Mouse (Mus musculus) olfactory bulb, adult 2 months (tissue): ENCODE results near the gene Gmppb. TPM values are rescaled to one million over a fixed set of nuclear protein-coding genes. Genes with fewer than 3 reads are reported as not detected.

Source experiments
- H3K27ac ChIP-seq: fragments of 200-500 bp; 2 replicates; pipeline ENCODE4 v1.5.1; 2012; ENCODE audit warnings: low read depth, low read length; ENCODE audit not compliant: insufficient read depth
- H3K4me1 ChIP-seq: fragments of 200-500 bp; 2 replicates; pipeline ENCODE4 v1.6.1; 2012; ENCODE audit warnings: low read length; ENCODE audit not compliant: control insufficient read depth, insufficient read depth
- H3K4me3 ChIP-seq: fragments of 200-500 bp; 2 replicates; pipeline ENCODE4 v1.5.1; 2012; ENCODE audit warnings: mild to moderate bottlenecking, low read depth, low read length, moderate library complexity; ENCODE audit not compliant: insufficient read depth
- CTCF ChIP-seq: fragments of 200-500 bp; IDR thresholded peaks from 2 replicates; pipeline ENCODE4 v1.5.1; 2012; ENCODE audit warnings: low read depth, mild to moderate bottlenecking, low read length, moderate library complexity; ENCODE audit not compliant: insufficient read depth
- POLR2A ChIP-seq: fragments of 200-500 bp; IDR thresholded peaks from 2 replicates; pipeline ENCODE4 v1.6.1; 2012; ENCODE audit warnings: mild to moderate bottlenecking, low read depth, low read length, moderate library complexity; ENCODE audit not compliant: insufficient read depth
- WGBS: fragments of 180-500 bp; shearing (Covaris S2); methylation state at CpG from one replicate; pipeline ENCODE4 v1.1.7; 2018; 5-methylcytosine and 5-hydroxymethylcytosine counted together
- polyA plus RNA-seq: library from polyadenylated mRNA; stranded (reverse); fragments of >200 nt; gene quantifications from 2 replicates; pipeline ENCODE4 v1.2.4, GENCODE M21; 2012; ENCODE audit warnings: low replicate concordance; ENCODE audit not compliant: missing spikeins, insufficient read depth, insufficient read length

Gene Gmppb
- polyA plus RNA-seq, 1 experiment, result not detected

DNA sequence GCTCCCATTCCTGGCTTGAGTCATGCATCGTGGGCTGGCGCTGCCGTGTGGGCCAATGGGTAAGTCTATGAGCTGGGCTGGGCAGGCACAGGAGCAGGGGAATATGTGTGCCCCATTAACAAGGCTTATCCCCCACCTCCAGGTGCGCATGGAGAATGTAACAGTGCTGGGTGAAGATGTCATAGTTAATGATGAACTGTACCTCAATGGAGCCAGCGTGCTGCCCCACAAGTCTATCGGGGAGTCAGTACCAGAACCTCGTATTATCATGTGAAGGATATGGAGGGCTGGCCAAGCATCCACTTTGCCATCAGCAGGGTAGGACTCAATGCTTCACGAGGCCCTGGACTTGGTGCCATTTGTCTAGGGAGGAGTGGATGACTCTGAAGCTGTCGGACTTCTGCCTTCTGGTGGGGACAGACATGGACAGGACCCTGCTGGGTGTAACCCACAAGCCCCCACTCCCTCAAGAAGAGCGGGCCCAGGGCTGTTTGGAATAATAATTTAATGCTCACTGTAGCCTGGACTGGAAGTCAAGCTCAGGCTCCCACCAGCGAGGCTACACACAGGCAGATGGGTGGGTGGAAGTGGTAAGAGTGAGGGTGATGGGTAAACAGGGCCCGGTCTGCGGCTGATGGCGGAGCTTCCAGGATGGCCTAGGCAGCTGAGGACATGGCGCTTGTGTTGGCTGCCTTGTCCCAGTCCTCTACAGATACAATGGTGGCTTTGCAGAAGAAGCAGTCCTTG, 2.3 kb downstream of the Gmppb start:
- Histone ChIP-seq H3K27ac (no peak overlapping the region), H3K4me1 (peaks cover 25% of the 10 kb centered on the region), H3K4me3 (no peak overlapping the region)
- TF ChIP-seq POLR2A (no peak), CTCF (no peak)
- WGBS, result 86% methylated on average over 15 of the region's 15 CpGs

DNA sequence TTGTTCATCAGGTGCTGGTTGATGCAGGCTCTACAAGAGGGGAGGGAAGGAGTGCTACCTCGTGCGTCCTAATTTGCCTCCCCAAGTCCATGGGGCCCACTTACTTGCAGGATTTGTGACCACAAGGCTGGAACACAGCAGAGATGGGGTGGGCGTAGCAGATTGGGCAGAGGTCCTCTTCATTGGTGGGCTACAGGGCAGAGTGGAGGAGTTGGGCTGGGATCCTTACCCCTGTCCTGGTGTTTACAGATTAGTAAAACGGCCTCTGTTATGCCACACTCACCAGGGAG, 2.8 kb downstream of the Gmppb start:
- WGBS, result 75% methylated on average over 4 of the region's 4 CpGs
- Histone ChIP-seq H3K27ac (no peak overlapping the region), H3K4me1 (peaks cover 25% of the 10 kb centered on the region), H3K4me3 (no peak overlapping the region)
- TF ChIP-seq CTCF, result no peak
- TF ChIP-seq POLR2A, result no peak

DNA sequence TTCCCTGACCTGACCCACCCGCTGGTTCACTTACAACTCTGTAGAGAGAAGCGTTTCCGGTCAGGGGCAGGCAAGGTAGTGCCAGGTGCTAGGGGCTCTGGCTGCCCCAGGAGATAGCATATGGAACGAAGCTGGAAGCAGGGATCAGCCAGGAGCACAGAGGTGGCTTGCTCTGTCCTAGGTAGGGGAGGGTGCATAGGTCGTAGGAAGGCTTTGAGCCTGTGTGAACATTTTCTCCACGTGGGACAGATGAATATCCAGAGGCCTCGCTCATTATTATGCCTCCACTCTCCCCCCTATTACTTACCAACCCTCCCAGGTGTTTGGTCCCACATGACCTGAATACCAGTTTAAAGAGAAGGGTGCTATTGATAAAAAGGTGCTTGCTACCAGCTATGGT, 3.4 kb downstream of the Gmppb start:
- TF ChIP-seq CTCF, result no peak
- no peak for TF ChIP-seq POLR2A
- 74% methylated on average over 7 of the region's 7 CpGs for WGBS
- no peak overlapping the region for H3K27ac ChIP-seq

DNA sequence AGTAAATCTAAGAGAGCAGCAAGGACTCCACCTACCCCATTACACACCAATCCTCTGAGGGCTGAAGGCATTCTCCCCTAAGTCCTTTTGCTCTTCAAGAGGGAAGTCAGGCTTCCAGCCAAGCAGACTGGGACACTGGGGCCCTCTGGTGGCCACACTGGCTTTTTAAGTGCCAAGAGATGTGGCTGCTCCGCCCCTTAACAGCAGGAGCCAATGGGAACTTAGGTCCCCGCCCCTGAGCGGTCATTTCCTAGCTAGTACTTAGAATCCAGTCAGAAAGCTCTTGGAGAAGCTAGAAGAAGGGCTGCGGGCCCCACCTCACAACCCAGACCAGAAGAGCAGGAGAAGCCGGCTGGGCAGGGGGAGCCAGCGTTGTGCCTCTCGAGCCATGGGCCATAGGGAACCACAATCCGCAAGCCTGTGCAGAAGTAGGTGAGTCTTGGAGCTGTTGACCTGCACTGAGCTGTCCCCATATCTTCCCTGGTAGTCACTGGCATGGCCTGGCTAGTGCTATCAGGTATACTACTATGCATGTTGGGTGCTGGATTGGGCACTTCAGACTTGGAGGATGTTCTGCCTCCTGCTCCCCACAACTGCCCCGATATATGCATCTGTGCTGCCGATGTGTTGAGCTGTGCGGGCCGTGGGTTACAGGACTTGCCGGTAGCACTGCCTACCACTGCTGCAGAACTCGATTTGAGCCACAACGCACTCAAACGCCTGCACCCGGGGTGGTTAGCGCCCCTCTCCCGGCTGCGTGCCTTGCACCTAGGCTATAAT, 4.0 kb downstream of the Gmppb start, which contains the start of gene Amigo3:
Gene Amigo3, plus strand, starts transcription at position 275 of the 780 bp plus-strand sequence.
- TF ChIP-seq POLR2A, result no peak
- peak; percentile 69 for TF ChIP-seq CTCF
- H3K27ac ChIP-seq, result no peak within 1 kb of the TSS

More for the DNA sequence above, 3.4 kb downstream of the Gmppb start:
- Histone ChIP-seq H3K4me3 (no peak overlapping the region), H3K4me1 (peaks cover 25% of the 10 kb centered on the region)

DNA sequence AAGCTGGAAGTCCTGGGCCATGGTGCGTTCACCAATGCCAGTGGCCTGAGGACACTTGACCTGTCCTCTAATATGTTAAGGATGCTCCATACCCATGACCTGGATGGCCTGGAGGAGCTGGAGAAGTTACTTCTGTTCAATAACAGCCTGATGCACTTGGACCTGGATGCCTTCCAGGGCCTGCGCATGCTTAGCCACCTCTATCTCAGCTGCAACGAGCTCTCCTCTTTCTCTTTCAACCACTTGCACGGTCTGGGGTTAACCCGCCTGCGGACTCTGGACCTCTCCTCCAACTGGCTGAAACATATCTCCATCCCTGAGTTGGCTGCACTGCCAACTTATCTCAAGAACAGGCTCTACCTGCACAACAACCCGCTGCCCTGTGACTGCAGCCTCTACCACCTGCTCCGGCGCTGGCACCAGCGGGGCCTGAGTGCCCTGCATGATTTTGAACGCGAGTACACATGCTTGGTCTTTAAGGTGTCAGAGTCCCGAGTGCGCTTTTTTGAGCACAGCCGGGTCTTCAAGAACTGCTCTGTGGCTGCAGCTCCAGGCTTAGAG, 4.7 kb downstream of the Gmppb start:
- TF ChIP-seq POLR2A, result no peak
- TF ChIP-seq CTCF, result no peak
- 89% methylated on average over 15 of the region's 15 CpGs for WGBS

More for the DNA sequence above, 4.0 kb downstream of the Gmppb start, which contains the start of gene Amigo3:
- WGBS, result 55% methylated on average over 20 of the region's 20 CpGs
- Histone ChIP-seq H3K4me1 (peaks cover 25% of the 10 kb centered on the region), H3K4me3 (no peak within 1 kb of the TSS)

DNA sequence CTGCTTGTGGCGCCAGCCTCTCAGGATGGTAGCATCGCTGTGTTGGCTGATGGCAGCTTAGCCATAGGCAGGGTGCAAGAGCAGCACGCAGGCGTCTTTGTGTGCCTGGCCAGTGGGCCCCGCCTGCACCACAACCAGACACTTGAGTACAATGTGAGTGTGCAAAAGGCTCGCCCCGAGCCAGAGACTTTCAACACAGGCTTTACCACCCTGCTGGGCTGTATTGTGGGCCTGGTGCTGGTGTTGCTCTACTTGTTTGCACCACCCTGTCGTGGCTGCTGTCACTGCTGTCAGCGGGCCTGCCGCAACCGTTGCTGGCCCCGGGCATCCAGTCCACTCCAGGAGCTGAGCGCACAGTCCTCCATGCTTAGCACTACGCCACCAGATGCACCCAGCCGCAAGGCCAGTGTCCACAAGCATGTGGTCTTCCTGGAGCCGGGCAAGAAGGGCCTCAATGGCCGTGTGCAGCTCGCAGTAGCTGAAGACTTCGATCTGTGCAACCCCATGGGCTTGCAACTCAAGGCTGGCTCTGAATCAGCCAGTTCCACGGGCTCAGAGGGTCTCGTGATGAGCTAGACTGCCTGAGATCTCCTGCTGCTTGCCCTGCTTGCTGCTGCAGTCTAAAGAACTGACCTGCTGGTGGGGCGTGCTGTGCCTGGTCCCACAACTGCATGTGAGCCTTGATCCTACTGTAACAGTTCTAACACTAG, 5.4 kb downstream of the Gmppb start:
- WGBS, result 89% methylated on average over 22 of the region's 22 CpGs
- Histone ChIP-seq H3K4me1 (peaks cover 21% of the 10 kb centered on the region), H3K27ac (no peak overlapping the region), H3K4me3 (no peak overlapping the region)
- TF ChIP-seq POLR2A (no peak), CTCF (no peak)

More for the DNA sequence above, 4.7 kb downstream of the Gmppb start:
- Histone ChIP-seq H3K4me3 (no peak overlapping the region), H3K27ac (no peak overlapping the region), H3K4me1 (peaks cover 23% of the 10 kb centered on the region)

DNA sequence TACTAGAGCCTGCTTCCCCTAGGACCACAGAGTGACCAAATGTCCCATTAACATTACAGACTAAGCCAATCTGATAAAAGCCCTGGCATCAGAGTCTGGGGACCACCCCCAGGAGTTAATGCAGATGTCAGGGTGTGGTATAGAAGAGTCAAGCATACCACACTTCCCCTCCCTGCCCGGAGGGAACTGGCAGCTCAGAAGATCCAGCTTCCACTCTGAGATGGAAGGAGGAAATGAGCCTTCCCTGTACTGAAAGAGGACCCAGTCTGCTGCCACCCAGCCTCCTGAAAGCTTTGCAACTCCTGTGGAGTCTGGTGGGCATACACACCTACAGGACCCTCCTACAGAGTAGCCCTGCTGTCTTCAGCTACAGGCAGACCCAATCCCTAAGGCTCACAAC, 6.0 kb downstream of the Gmppb start:
- TF ChIP-seq CTCF, result no peak
- no peak for TF ChIP-seq POLR2A
- 92% methylated on average over 1 of the region's 1 CpGs for WGBS
- Histone ChIP-seq H3K4me1 (peaks cover 15% of the 10 kb centered on the region), H3K4me3 (no peak overlapping the region), H3K27ac (no peak overlapping the region)

DNA sequence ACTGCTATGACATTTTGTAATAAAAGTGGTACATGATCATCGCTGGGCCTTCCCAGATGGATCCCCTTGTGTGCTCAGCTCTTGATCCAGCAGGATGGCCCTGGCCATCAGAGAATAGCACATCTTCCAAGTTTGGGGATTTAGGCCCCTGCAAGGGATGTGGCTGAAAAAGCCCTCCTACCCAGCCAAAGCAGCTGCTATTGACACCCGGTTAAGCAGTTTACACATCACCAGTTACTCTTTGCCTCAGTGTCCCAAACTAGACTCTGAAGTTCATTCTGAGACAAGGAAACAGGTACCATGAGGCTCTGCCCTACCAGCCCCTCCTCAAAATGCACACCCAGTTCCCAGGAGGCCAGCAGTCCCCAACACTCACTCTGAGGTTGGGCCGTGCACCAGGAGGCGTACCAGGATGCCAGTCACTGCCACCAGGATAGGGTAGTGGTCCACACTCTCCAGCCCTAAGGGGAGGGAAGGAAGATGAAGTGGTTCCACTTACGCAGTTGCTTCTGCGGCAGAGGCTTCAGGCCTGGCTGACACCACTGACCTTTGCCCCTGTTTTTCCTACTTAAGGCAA, 6.7 kb downstream of the Gmppb start:
- peaks cover 11% of the 10 kb centered on the region for H3K4me1 ChIP-seq
- WGBS, result 85% methylated on average over 6 of the region's 6 CpGs
- H3K27ac ChIP-seq, result no peak overlapping the region
- no peak overlapping the region for H3K4me3 ChIP-seq
- TF ChIP-seq CTCF, result no peak
- no peak for TF ChIP-seq POLR2A
